Mouse (Mus musculus) thymus, postnatal 0 days (tissue): ENCODE measurements around the gene Kcnma1. TPM values are rescaled to one million over a fixed set of nuclear protein-coding genes. Genes with fewer than 3 reads are reported as not detected.

Experiments
- DNase-seq: peaks from one replicate; pipeline ENCODE4 v3.0.0-alpha.2; 2015; ENCODE audit warnings: low spot score
- polyA plus RNA-seq: library from polyadenylated mRNA; unstranded; fragments of >200 nt; fragmentation: Nextera tagmentation; extraction: Ambion mirVana; gene quantifications from 2 replicates; pipeline ENCODE4 v1.2.1, GENCODE M21; 2015

Kcnma1 gene
- polyA plus RNA-seq, 1 experiment from 2014 or later: 2.4 TPM

DNA sequence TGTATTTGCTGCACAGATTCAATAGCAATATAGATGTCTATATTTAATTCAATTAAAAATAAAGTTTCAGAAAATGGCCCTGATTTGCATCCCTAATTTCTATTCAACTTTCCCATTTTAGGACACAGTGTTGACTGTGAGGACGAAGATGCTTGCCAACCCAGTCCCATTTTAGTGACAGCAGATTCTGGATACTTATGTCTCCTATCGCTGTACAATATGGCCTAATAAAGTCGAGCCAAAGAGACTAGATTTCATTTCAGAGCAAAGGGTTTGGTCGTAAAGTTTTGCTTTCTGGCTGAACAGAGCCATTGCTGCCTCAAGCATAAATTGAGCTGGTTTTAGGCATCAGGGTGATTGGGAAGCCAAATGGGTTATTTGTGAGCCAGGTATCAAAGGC lies 539.2 kb downstream of the Kcnma1 start:
- no peak for DNase-seq

DNA sequence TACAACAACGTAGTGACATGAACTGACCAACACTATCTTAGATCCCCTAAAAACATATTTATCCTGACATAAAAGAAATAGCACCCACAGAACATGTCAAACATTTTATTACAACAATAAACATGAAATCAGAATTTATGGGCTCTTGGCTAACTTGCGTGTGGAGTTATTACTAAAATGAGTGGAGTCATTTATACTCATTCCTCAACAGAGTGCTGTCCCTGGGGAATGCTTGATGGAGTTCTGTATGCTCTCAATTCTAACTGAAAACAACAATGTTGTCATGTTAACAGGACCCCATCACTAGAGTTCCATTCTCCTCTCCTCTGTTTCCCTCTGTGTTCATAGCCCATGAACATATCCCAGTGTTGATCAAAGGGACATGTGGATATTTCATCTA lies 544.2 kb downstream of the Kcnma1 start:
- DNase-seq: no peak

DNA sequence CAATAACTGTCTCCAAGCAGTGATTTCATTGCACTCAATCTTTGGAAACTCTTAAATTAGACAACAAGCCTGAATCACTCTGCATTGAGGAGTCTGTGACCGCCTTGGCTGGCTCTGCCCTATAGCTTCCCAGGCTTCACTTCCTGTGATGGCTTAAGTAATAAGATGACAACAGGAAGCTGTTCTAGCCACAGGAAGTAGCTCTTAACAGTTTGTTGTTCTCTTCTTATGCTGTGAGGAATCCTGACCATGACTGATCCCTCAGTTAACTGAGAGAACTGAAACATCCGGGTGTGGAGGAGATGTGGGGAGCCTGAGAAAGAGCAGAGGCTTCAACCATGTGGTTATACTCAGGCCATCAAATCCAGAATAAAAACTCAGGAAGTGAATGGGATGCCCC lies 549.2 kb downstream of the Kcnma1 start:
- peak; percentile 28 for DNase-seq

DNA sequence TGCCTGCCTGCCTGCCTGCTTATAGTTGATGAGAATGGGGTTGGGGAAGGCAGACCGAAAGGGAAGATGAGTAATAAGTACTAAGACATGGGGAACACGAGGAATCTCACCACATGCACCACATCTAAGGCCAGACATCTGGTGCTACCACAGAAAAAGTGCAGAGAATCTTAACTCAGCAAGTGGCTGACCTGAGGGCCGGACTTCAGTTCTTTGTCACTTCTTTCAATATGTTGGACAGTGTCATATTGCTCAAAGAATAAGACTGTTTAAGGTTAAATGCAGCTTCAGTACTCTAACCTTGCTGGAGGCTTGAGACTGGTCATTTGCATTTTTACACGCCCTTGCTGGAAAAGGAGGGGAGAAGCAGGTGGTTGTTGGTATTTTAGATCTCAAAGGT lies 555.7 kb downstream of the Kcnma1 start:
- DNase-seq: peak; percentile 49

DNA sequence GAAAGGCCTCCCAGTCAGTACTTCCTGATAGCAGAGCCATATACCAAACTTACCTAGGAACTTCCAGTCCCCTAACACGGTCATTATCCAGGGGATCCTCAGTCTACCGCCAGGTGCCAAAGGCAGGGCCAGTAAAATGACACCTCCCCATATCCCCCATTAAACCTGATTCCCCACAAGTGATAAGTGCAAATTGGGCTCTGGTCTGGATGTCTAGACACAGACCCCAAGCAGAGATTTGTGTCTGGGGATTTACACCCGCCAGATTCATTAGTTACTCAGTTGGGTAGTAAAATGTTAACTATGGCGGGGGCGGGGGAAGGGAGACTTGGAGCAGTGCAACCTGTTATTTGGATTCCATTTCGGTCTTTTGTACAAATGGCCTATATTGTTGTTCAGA lies 562.6 kb downstream of the Kcnma1 start:
- no peak for DNase-seq

DNA sequence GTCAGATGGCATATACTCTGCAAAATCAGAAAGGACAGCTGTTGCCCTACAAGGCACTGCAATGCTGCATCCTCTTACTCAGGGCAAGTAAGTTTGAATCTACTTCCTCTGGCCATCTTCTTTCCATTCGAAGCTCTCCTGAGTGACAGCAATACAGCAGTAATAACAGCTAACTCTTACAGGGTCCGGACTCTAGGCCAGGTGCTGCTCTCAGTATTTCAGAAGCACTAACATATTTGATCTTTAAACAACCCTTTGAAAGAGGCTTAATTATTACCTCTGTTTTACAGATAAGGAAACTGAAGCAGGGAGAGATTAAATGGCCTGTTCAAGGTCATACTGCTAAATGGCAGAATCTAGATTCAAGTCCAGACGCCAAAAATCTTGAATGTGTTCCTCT lies 576.8 kb downstream of the Kcnma1 start:
- no peak for DNase-seq

DNA sequence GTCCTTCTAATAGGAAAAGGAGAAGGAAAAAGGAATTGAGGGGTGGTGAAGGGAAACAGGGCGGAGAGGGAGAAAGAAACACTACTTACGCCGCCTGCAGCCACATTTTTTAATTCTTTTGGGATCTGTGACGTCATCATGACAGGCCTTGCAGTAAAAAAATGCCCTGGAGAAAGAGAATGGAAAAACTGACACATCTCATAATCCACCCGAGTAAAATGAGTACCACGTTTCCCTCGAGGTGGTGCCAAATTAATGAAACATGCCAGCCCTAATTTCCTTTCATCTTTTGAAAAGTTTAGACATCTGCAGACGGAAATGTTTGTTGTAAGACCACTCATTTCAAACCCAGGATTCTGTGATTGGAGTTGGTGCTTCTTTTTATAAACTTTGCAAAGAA lies 578.4 kb downstream of the Kcnma1 start:
- no peak for DNase-seq

DNA sequence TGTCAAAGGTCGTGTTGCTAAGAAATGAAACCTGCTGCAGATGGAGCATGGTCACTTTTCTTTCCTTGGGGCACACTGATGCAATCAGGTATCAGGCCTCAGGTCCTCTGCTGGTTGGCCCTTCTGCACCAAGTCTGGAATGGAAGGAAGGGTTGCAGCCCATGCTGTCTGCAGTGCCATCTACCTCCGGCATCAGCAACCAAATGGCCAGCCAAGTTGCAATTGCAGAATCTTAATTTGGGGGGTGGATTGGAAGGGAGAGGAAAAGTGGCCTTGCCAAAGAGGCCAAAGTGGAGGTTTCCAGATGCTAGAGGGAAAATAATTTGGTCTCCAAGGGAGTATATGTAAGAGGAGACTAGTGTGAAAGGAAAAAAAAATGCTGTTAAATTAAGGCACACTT lies 584.3 kb downstream of the Kcnma1 start:
- DNase-seq: no peak

DNA sequence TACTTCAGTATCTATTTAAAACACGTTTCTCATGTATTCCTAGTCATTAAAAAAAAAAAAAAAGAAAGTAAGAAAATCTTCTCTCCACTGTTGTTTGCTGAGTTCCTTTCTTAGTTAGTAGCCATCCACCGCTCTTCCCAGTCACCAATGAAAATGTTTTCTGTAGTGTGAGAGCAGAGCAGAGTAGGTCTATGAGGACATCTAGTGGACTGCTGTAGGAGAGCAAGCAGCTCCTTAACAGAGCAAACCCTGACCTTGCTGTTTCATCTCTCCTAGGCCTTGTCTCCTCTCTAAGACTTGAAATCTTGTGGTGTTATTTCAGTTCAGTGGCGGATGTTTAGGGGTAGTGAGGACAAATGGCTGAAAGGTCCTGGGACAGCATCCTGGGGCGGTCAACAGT lies 585.2 kb downstream of the Kcnma1 start:
- DNase-seq: no peak

DNA sequence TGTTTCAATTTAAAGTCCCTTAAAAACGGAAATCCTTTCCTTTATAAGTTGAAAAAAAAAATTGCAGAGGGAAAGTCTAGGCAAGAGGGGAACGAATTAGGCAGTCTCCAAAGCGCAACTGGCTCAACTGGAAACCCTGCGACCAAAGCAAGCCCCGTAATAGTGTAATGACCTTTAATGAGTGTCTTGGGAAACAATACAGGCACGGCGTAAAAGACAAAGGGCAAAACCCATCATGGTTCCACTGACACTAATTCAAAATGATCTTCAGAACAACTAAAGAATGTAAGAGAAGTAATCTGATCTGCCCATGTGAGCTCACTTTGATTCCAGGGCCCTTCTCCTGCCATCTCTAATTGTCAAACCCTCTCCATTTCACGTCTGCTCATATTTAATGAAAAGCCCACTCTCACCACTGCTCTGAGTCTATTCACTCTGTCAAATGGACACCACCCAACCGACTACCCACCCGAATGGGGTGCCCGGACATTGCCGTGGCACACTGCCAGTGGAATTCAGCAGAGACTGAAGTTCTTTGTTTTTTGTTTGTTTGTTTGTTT lies 591.7 kb downstream of the Kcnma1 start:
- no peak for DNase-seq

DNA sequence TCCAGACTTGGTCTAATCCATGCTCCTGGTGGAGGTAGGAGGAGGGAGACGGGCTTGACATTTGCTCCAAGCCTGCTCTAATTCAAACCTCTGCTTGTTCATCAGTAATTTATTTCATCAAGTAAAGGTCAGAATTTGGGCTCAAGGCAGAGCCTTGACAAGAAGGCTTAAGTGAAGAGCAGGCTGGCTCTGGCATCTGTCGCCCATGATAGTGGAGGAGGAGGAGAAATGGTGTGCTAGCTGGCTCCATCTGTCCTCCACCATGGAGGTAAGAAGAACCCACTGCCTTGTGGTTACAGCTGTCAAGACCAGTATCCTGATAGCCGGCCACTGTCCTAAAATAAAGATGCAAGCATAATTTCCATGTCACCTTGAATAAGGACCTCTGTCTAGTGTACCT lies 595.3 kb downstream of the Kcnma1 start:
- DNase-seq: no peak

DNA sequence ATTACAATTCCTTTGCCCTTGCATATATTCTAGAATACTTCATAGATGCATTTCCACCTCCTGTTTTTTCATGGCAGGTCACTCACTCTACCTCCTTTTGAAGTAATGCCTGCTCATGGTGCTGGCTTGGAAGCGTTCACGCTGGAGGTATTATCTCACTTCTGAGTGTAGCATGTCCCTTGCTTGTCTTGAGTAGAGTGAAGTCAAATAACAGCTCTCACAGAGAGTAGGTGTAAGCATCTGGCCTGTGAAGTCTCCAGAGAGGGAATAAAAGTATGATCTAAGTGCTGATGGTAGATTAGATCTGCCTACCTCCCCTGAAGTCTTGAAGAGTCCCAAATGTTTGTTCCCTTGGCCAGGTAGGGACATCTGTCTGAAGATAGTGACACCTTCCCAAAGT lies 607.2 kb downstream of the Kcnma1 start:
- DNase-seq: no peak

DNA sequence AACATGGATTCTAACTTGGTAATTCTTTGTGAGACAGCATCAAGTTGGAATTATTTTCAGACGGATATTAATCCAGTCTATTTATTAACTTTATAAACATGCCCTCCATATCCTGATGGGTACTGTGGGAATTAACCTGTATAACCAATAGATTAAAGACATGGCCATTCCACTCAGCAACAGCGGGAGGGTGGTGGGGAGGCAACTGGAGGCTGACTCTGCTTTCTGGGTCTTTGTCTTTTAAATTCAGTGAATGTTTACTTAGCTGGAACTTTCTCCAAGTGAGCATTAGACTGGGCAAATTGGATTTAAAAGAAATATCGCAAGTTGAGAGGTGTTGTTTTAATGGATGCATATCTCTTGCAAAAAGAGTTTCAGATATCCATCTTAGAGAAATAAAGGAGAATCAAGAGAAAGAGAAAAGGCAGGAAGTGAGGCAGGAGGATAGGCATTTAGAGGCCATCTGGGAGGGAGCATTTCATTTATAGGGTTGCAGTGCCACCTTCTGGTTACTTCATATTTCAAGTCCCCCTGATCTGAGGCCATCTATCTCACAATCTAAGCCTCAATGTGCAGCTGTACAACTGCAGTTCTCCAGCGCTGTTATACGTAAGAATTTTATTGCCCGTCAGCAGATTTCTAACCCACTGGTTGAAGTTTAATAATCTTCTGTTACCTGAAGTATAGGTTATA lies 613.4 kb downstream of the Kcnma1 start:
- peak; percentile 60 for DNase-seq

DNA sequence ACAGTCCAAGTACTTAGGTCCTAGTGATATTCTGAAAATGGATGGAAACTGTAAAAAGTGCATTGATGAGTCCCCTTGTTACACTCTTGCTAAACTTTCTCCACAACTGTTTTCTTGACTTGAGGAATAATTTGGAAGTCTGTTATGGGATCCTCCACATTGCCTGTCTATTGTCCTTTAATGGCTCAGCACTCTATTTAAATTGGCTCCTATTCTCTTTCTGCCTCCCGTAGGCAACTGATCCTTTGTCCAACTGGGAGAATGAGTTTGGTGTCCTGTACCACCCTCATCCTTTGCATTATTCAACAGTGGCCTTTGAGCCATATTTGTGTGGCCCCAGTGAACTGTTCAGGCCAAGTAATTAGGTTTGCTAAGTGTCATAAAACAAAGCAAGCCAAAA lies 616.6 kb downstream of the Kcnma1 start:
- DNase-seq: no peak

DNA sequence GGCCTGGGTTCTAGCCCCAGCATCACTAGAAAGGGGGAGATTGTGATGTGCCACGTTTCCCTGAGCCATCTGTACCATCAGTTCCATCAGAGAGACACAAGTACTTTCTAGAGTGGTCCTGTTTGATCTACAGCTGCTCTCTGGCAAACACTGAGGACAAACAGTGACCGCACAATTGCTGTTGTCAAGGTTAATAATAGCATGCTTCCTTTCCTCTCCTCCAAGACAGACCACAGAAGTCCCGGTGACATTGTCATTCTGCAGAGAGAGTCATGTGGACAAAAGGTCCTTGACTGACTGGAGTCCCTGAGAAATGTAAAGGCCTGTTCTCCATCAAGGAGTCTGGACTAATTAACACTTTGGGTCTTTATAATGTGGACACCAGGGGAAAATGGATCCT lies 622.7 kb downstream of the Kcnma1 start:
- no peak for DNase-seq

DNA sequence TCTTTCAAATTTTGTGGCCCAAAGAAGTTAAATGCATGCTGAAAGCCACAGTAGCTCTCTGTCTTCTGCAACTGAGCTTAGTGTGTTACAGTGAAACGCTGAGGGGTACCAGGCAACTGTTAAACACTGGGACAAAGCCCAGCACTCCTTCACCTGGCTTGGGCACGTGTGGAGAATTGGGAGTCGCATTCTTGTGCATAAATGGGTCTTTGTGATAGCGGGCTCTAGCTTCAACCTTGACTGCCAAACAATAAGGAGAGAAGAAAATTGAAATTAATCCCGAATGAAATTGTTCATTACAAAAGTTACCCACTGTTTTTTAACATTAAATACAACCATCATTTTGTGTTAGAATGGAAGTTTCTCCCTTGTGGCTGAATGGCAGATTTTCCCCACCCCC lies 623.5 kb downstream of the Kcnma1 start:
- DNase-seq: no peak

DNA sequence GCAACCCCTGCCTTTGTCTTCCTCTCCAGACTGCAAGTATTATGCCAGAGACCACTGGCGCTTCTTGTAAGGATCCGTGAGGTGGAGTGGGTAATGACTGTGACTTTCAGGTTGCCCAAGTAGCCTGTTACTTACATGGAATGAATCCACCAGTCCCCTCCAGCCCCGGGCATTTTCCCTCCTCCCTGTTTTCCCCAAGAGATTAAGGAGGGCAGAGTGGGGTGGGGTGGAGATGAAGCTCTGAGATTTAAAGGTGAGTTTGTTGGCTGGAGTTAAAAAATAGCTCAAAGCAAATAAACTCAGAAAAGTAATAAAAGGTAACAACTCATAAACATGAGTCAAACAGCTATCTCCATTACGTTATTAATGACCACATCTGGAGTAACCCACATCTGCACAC lies 624.1 kb downstream of the Kcnma1 start:
- DNase-seq: no peak

DNA sequence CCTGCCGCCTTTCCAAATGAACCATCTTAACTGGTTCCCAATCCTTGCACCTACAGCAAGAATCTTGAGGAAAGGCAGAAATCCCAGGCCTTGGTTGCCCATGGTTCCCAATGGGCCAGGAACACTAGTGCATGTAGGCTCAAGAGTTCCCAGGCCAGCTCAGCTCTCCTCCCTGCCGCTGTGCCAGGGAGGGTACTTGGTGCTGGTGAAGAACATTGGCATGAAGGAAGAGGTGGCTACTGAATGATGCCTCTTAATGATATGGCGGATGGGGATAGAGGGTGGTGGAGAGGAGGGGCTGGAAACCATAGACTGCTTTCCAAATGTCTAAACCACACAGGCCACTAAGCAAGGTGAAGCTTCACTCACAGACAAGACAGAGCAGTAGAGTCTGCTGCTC lies 627.5 kb downstream of the Kcnma1 start:
- no peak for DNase-seq

DNA sequence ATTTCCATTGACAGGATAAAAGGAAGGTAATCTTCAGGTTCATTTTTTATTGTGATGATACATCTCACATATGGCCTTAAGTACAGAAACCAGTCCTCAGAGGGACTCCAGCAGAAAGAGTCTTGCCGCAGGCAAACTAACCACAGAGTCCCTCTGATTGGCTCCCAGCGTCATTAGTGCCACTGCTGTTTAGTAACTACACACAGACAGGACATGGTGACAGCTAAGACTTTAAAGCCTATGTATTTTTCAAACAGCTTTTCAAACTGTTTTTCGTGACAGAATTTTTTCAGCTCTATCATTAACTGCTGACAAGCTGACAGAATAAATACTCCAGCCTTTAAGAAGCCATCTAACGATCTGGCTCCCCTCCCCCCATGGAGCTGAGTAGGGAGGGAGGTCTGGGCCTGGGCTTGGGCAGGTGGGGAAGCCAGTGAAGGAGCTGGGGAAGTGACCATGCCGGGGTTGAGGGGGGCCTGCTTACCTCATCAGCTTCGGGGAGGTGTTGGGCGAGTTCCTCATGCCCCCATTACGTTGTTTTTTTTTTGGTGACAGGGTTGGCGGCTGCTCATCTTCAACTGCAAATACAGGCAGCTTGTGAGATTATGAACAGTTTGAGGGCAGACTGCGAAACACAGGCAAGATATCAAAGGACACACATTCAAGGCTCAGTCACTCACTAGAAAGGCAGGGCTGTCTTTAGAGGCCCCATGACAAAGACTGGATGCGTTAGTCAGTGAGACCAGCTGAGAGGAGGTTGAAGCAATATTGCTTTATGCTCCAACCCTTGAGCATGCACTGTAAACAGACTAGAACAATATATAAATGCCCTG lies 628.3 kb downstream of the Kcnma1 start:
- peak; percentile 10 for DNase-seq

DNA sequence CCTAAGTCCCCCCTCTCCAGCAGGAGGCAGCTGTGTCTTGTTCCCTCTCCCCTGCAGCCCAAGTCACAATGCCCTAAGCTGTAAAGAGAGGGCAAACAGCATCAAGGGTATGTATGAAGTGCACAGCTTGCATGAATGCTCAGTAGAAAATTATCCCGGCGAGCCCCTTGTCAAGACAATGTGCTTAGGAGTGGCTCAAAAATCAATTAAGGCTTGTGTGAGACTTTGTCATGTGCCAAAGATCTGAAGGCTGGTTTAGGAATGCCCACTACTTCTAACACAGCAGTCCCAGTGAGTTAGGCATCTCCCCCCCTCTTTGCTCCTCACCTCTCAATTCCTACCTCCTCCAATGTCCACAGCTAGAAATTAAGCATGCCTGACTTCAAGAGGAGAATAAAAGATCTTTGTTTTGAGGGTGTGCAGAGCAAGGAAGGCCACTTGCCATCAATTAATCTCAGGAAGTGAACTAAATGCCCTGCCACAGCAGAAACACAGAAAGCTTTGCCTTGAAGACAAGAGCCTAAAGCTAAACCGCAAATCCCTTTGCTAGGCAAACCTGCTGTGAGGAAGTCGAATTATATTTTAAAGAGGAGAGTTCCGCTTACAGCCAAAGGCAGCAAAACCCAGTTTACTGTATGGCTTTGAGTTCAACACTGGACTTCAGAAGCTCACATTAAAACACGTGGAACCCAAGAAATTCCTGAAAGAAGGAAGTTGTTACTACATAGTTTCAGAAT lies 635.8 kb downstream of the Kcnma1 start:
- DNase-seq: no peak

DNA sequence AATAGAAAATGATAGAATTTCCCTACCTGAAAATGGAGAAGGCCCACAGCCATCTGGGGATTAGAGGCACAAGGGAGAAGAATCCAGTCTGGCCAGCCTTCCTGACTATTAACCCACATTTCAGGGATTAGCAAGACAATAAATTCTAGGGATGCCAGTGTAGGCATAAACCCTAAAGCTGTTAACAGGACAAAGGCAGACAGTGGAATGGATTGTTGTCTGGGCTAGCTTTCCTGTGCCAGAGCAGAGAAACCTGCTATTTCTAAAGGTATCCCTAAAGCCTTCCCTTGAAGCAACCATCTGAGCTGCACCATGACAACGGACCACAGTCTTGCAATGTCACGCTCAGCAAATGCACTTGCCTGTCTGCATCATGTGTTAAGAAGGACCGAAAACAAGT lies 642.3 kb downstream of the Kcnma1 start:
- DNase-seq: no peak

DNA sequence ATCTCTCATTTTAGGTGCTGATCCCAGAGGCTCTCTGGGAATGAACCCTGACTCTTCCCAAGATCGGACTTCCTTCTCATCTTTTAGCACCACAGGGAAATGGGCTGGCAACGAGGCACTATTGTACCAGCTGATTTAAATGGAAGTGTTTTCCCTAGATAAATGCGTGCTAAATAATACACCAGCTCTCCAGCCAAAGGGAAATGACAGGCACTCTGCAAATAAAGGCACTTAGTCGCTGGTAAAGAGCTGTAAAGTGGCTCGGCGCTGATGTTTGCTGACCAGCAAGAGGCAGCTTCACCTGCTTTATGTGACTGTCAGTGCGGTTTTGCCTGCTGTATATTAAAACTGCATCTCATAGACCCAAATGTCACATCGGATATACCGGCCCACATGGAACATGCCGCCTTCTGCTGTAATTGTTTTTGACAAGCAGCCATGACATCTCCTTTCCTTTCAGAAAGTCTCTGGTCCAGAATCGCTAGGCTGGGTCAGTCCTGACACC lies 653.7 kb downstream of the Kcnma1 start:
- DNase-seq: no peak
